Mouse (Mus musculus) adrenal gland, postnatal 14 days (tissue): ENCODE measurements around the gene Olfr512. TPM values are rescaled to one million over a fixed set of nuclear protein-coding genes. Genes with fewer than 3 reads are reported as not detected.

Experiments
- DNase-seq: peaks from one replicate; pipeline ENCODE4 v3.0.0; 2021; ENCODE audit warnings: mixed read lengths
- long read RNA-seq, 2 experiments: library from polyadenylated mRNA; stranded (forward); transcript quantifications; one replicate each; pipeline ENCODE4 v2.0.0; 2021
- total RNA-seq: library from RNA; stranded (reverse); gene quantifications from 2 replicates; pipeline ENCODE4 v1.2.3, GENCODE M21; 2021

Gene Olfr512
- total RNA-seq = not detected in 2 replicates
- long read RNA-seq, experiment 1 = 0 reads
- long read RNA-seq, experiment 2 = 0 reads

DNA sequence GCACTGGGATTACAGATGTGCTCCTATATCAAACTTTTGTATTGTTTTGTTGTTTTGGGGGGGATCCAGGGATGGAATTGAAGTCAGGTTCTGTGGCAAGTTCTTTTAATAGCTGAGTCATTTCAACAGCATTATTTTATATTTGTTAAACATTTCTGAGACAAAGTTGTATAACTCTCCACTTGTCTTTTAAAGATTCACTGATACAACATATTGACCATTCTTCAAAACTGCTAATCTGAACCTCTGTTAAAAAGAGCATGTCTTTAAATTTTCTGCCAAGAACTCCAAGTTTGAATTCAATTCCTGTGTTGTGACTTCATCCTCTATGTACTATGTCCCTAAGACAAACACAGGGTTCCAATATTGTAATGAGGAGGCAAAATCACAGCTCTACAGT lies at the start of gene Olfr512:
Olfr512 (plus strand) TSS at position 301 of the 400 bp plus-strand sequence.
- no peak for DNase-seq

DNA sequence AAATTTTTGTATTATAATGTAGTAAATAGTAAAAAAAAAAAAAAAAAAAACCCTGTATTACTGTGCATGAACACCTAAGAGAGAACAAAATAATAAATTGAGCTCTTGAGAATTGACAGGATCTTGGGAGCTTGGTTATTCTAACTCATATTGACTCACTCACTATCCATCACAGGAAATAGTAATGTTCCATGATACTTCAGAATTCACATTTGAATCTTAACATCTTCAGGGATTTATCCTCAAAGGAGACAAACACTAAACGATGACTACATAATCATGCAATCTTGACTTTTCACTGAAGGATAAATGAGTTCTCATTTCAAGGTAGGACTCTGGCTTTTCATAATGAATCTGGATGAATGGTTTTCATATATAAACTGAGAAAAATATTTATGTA lies 47.0 kb upstream of the Olfr512 start, which contains the start of gene Olfr510:
Olfr510 (plus strand) TSS at position 301 of the 400 bp plus-strand sequence.
- DNase-seq = no peak

- no peak for DNase-seq
Observed at GRCm38 (mm10) chr7:108671058-108671457, 42.1 kb upstream of the Olfr512 start.

GRCm38 (mm10) chr7:108678886-108679285 lies 34.2 kb upstream of the Olfr512 start:
- no peak for DNase-seq

GRCm38 (mm10) chr7:108750673-108751072 lies 37.6 kb downstream of the Olfr512 start, which contains the start of gene Olfr513:
Gene Olfr513, plus strand, starts transcription at chr7:108750973.
- DNase-seq = no peak

GRCm38 (mm10) chr7:108760411-108760810 lies 47.3 kb downstream of the Olfr512 start:
- DNase-seq = no peak

Other genes starting within 250 kb of the Olfr512 start
- not detected in 2 replicates for gene Olfr498, start 248.0 kb upstream of the Olfr512 start, total RNA-seq
- gene Olfr502, start 188.3 kb upstream of the Olfr512 start, total RNA-seq = not detected in 2 replicates
- gene Olfr503, start 168.8 kb upstream of the Olfr512 start, total RNA-seq = not detected in 2 replicates
- not detected in 2 replicates for gene Olfr504, start 147.5 kb upstream of the Olfr512 start, total RNA-seq
- gene Olfr506, start 102.5 kb upstream of the Olfr512 start, total RNA-seq = not detected in 2 replicates
- not detected in 2 replicates for gene Olfr507, start 91.5 kb upstream of the Olfr512 start, total RNA-seq
- not detected in 2 replicates for gene Olfr508, start 83.3 kb upstream of the Olfr512 start, total RNA-seq
- gene Olfr509, start 61.4 kb upstream of the Olfr512 start, total RNA-seq = not detected in 2 replicates
- gene Olfr510, start 46.9 kb upstream of the Olfr512 start, total RNA-seq = not detected in 2 replicates
- gene Olfr513, start 37.7 kb downstream of the Olfr512 start, total RNA-seq = not detected in 2 replicates
- not detected in 2 replicates for gene Olfr514, start 112.7 kb downstream of the Olfr512 start, total RNA-seq
- not detected in 2 replicates for gene Olfr516, start 137.2 kb downstream of the Olfr512 start, total RNA-seq
- not detected in 2 replicates for gene Olfr517, start 159.1 kb downstream of the Olfr512 start, total RNA-seq
- not detected in 2 replicates for gene Olfr518, start 171.7 kb downstream of the Olfr512 start, total RNA-seq
- gene Olfr519, start 181.1 kb downstream of the Olfr512 start, total RNA-seq = not detected in 2 replicates
- 0.41 TPM in 2 replicates for gene Nlrp10, start 216.9 kb downstream of the Olfr512 start, total RNA-seq
- 138 and 156 TPM in 2 replicates for gene Eif3f, start 221.1 kb downstream of the Olfr512 start, total RNA-seq
- 26.7 and 33.3 TPM in 2 replicates for gene Tub, start 237.0 kb downstream of the Olfr512 start, total RNA-seq